Mouse (Mus musculus) CH12.LX (cell line): ENCODE results near the gene Dtx3l.
"Not testable (repeated sequence)": the region's sequence is repeated elsewhere in the genome, so short reads cannot be mapped to it uniquely, and the experiment has no call there.

Experiments used
- CHD2 ChIP-seq: IDR thresholded peaks from 2 replicates; pipeline ENCODE4 v1.6.1; 2011; ENCODE audit warnings: low read length, improper control_type of control experiment
- CTCF ChIP-seq, 2 experiments: IDR thresholded peaks in 1 of 2; conservative IDR thresholded peaks in 1 of 2; 2 replicates each; pipeline ENCODE4 v1.5.1; 2011 to 2012; ENCODE audit warnings: low read depth in 2 of 2, low read length in 2 of 2, improper control_type of control experiment in 1 of 2, inconsistent platforms in 1 of 2, mild to moderate bottlenecking in 1 of 2, moderate library complexity in 1 of 2
- ELF1 ChIP-seq: IDR thresholded peaks from 2 replicates; pipeline ENCODE4 v1.6.1; 2014; ENCODE audit warnings: low read depth, mild to moderate bottlenecking, inconsistent platforms, low read length, improper control_type of control experiment
- HCFC1 ChIP-seq: IDR thresholded peaks from 2 replicates; pipeline ENCODE4 v1.6.1; 2012; ENCODE audit warnings: low read depth, mild to moderate bottlenecking, inconsistent platforms, low read length, improper control_type of control experiment
- JUND ChIP-seq: conservative IDR thresholded peaks from 2 replicates; pipeline ENCODE4 v1.6.1; 2011; ENCODE audit warnings: low read depth, low read length, improper control_type of control experiment
- MAZ ChIP-seq: IDR thresholded peaks from 2 replicates; pipeline ENCODE4 v1.6.1; 2012; ENCODE audit warnings: low read depth, mild to moderate bottlenecking, inconsistent platforms, low read length, improper control_type of control experiment, moderate library complexity
- MYC ChIP-seq: IDR thresholded peaks from 2 replicates; pipeline ENCODE4 v1.6.1; 2011; ENCODE audit warnings: low read depth, mild to moderate bottlenecking, improper control_type of control experiment, low read length
- POLR2A ChIP-seq: IDR thresholded peaks from 2 replicates; pipeline ENCODE4 v1.6.1; 2011; ENCODE audit warnings: low read depth, mild to moderate bottlenecking, improper control_type of control experiment, low read length
- TCF12 ChIP-seq: IDR thresholded peaks from 2 replicates; pipeline ENCODE4 v1.6.1; 2014; ENCODE audit warnings: low read depth, mild to moderate bottlenecking, inconsistent platforms, low read length, improper control_type of control experiment
- ZC3H11A ChIP-seq: IDR thresholded peaks from 2 replicates; pipeline ENCODE4 v1.6.1; 2012; ENCODE audit warnings: low read depth, mild to moderate bottlenecking, inconsistent platforms, low read length, improper control_type of control experiment
- ZNF384 ChIP-seq: IDR thresholded peaks from 2 replicates; pipeline ENCODE4 v1.6.1; 2012; ENCODE audit warnings: low read depth, low read length, improper control_type of control experiment, inconsistent platforms

DNA sequence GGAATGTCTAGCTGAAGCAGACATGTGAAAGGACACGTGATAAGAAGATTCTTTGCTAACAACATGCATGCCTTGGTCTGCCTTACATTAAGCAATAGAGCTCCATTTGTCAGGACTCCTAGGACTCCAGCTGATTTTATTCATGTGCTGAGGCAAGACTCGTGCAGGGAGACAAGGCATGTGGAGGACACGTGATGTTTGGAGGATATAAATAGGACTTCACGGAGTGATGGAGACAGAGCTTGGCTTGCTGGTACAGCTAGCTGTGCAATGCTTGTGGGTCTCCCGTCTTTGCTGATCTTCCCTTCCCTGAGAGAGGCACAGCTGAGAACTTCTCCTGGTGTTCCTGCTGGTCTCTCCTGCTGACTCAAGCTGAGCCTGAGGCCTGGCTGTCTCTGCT is 47.3 kb downstream of the Dtx3l start:
- TF ChIP-seq ZC3H11A; CTCF (conservative IDR thresholded peaks at IDR 0.05 in 1 of 2, IDR thresholded peaks at IDR 0.05 in 1 of 2; ENCODE audit: low read depth in 2 of 2, low read length in 2 of 2); ZNF384; MAZ; POLR2A; CHD2; TCF12; JUND; MYC; HCFC1; ELF1: not testable (repeated sequence)
